Mouse (Mus musculus) bone marrow, adult 2 months (tissue): ENCODE results near the gene 1700009N14Rik. TPM values are rescaled to one million over a fixed set of nuclear protein-coding genes. Genes with fewer than 3 reads are reported as not detected.

Source experiments
- H3K27ac ChIP-seq: fragments of 200-500 bp; 2 replicates; pipeline ENCODE4 v1.5.1; 2012; ENCODE audit warnings: low read depth, mild to moderate bottlenecking, control low read depth, inconsistent platforms, low read length; ENCODE audit not compliant: control insufficient read depth, poor library complexity, insufficient read depth
- H3K4me1 ChIP-seq: fragments of 200-500 bp; 2 replicates; pipeline ENCODE4 v1.6.1; 2011; ENCODE audit warnings: low read length; ENCODE audit not compliant: control insufficient read depth, insufficient read depth
- H3K4me3 ChIP-seq: fragments of 200-500 bp; replicated peaks from 2 replicates; pipeline ENCODE3; 2011; ENCODE audit warnings: mild to moderate bottlenecking, low read depth, low read length, control low read depth; ENCODE audit not compliant: control insufficient read depth
- CTCF ChIP-seq: fragments of 200-500 bp; IDR thresholded peaks from 2 replicates; pipeline ENCODE4 v1.5.1; 2011; ENCODE audit warnings: low read length, control low read depth; ENCODE audit not compliant: control insufficient read depth, insufficient read depth
- POLR2A ChIP-seq: fragments of 200-500 bp; IDR thresholded peaks from 2 replicates; pipeline ENCODE4 v1.6.1; 2011; ENCODE audit warnings: low read depth, mild to moderate bottlenecking, control low read depth, low read length, borderline replicate concordance; ENCODE audit not compliant: control insufficient read depth
- WGBS: fragments of 180-500 bp; shearing (Covaris S2); methylation state at CpG from one replicate; pipeline ENCODE4 v1.1.7; 2018; 5-methylcytosine and 5-hydroxymethylcytosine counted together
- polyA plus RNA-seq: library from polyadenylated mRNA; stranded (reverse); fragments of >200 nt; gene quantifications from 2 replicates; pipeline ENCODE4 v1.2.4, GENCODE M21; 2011; ENCODE audit warnings: low replicate concordance; ENCODE audit not compliant: missing spikeins, insufficient read depth, insufficient read length

The 1700009N14Rik gene
- polyA plus RNA-seq = not detected in 2 replicates

GRCm38 (mm10) chr4:39450069-39450468, at the start of gene 1700009N14Rik:
1700009N14Rik (plus strand) TSS chr4:39450295.
- Histone ChIP-seq H3K27ac (no peak within 1 kb of the TSS), H3K4me1 (no peaks in the 10 kb centered on the region), H3K4me3 (no peak within 1 kb of the TSS)
- 68% methylated on average over 3 of the region's 3 CpGs for WGBS
- TF ChIP-seq CTCF (no peak), POLR2A (no peak)

DNA sequence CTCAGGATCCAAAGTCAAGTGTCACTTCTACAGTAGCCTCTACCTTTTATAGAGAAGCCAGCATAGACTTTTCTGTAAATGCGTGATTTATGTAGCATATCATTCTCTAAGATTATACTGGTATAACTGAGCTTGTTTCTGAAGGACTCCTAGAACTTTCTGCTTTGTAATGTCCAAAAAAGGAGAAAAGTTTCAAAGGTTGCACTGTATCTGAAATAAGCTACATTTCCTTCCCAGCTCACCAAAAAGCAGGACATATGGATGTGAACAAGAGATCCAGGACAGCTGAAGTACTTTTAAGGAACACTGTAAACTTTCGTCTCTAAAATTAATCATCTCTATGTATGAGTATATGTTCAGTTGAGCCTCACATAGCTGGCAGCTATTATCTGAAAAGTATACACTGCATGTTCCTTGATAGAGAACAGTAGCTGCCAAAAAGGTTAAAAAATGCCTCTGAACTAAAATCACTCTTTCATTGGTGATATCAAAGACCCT, 12.2 kb upstream of the 1700009N14Rik start:
- Histone ChIP-seq H3K4me3 (no peak overlapping the region), H3K27ac (no peak overlapping the region), H3K4me1 (no peaks in the 10 kb centered on the region)
- WGBS = 67% methylated on average over 2 of the region's 2 CpGs
- TF ChIP-seq POLR2A (no peak), CTCF (no peak)

GRCm38 (mm10) chr4:39474291-39474690, 24.2 kb downstream of the 1700009N14Rik start:
- TF ChIP-seq CTCF = no peak
- TF ChIP-seq POLR2A = no peak
- WGBS = 71% methylated on average over 2 of the region's 2 CpGs
- no peaks in the 10 kb centered on the region for H3K4me1 ChIP-seq
- no peak overlapping the region for H3K27ac ChIP-seq
- no peak overlapping the region for H3K4me3 ChIP-seq

- no peak for TF ChIP-seq POLR2A
- TF ChIP-seq CTCF = no peak
- 81% methylated on average over 8 of the region's 8 CpGs for WGBS
- Histone ChIP-seq H3K27ac (no peak overlapping the region), H3K4me1 (no peaks in the 10 kb centered on the region), H3K4me3 (no peak overlapping the region)
These were observed 36.3 kb downstream of the 1700009N14Rik start for GRCm38 (mm10) chr4:39486393-39486792.

- H3K4me3 ChIP-seq = no peak overlapping the region
- no peak overlapping the region for H3K27ac ChIP-seq
- 42% methylated on average over 1 of the region's 1 CpGs for WGBS
- TF ChIP-seq CTCF (no peak), POLR2A (no peak)
- H3K4me1 ChIP-seq = no peaks in the 10 kb centered on the region
These were observed 43.5 kb downstream of the 1700009N14Rik start for GRCm38 (mm10) chr4:39493596-39493995.

GRCm38 (mm10) chr4:39495875-39496274, 45.8 kb downstream of the 1700009N14Rik start:
- H3K4me3 ChIP-seq = no peak overlapping the region
- WGBS = 76% methylated on average over 1 of the region's 1 CpGs
- no peaks in the 10 kb centered on the region for H3K4me1 ChIP-seq
- TF ChIP-seq POLR2A = no peak
- TF ChIP-seq CTCF = no peak
- H3K27ac ChIP-seq = no peak overlapping the region
